Mouse (Mus musculus): ENCODE data around the gene Acss2.
A peak's percentile ranks its signal among the peaks of the same experiment; 100 is the strongest.

Gene Acss2

GRCm38 (mm10) chr2:155517455-155518423 is at the start of gene Acss2, which contains the start of gene Ggt7:
Gene Acss2 (plus strand): TSS chr2:155517948.
Gene Ggt7 (minus strand): TSS chr2:155518237.
- peak; percentile 93 to 94 for DNase-seq (ENCODE audit: low spot score in 2 of 2)

- peak in 1 of 2 experiments; percentile 19 for DNase-seq (ENCODE audit: low spot score in 2 of 2)
These were observed 44.8 kb upstream of the Acss2 start for GRCm38 (mm10) chr2:155472671-155473569.

GRCm38 (mm10) chr2:155473570-155474088 is 44.1 kb upstream of the Acss2 start, which contains the start of gene Ncoa6:
Gene Ncoa6 (minus strand): TSS chr2:155473894.
- DNase-seq (ENCODE audit: low spot score in 2 of 2) = peak; percentile 46 to 56

GRCm38 (mm10) chr2:155482021-155482420 is 35.7 kb upstream of the Acss2 start:
- peak; percentile 34 to 62 for DNase-seq (ENCODE audit: low spot score in 2 of 2)

- DNase-seq (ENCODE audit: low spot score in 2 of 2) = no peak
These were observed 26.8 kb upstream of the Acss2 start for GRCm38 (mm10) chr2:155490998-155491397.

GRCm38 (mm10) chr2:155502596-155502995 is 15.2 kb upstream of the Acss2 start:
- no peak for DNase-seq (ENCODE audit: low spot score in 2 of 2)

GRCm38 (mm10) chr2:155504440-155505355 is 13.1 kb upstream of the Acss2 start:
- no peak for DNase-seq (ENCODE audit: low spot score in 2 of 2)

- no peak for DNase-seq (ENCODE audit: low spot score in 2 of 2)
These were observed 11.9 kb upstream of the Acss2 start for GRCm38 (mm10) chr2:155505811-155506210.

GRCm38 (mm10) chr2:155507721-155508470 is 9.9 kb upstream of the Acss2 start:
- no peak for DNase-seq (ENCODE audit: low spot score in 2 of 2)

GRCm38 (mm10) chr2:155512479-155512878 is 5.3 kb upstream of the Acss2 start:
- peak in 1 of 2 experiments; percentile 47 for DNase-seq (ENCODE audit: low spot score in 2 of 2)

GRCm38 (mm10) chr2:155513543-155513942 is 4.2 kb upstream of the Acss2 start:
- DNase-seq (ENCODE audit: low spot score in 2 of 2) = no peak

GRCm38 (mm10) chr2:155514666-155515065 is 3.1 kb upstream of the Acss2 start:
- peak; percentile 56 to 67 for DNase-seq (ENCODE audit: low spot score in 2 of 2)

GRCm38 (mm10) chr2:155515941-155516340 is 1.8 kb upstream of the Acss2 start:
- DNase-seq (ENCODE audit: low spot score in 2 of 2) = peak in 1 of 2 experiments; percentile 53

- no peak for DNase-seq (ENCODE audit: low spot score in 2 of 2)
These were observed 953 bp downstream of the Acss2 start for GRCm38 (mm10) chr2:155518531-155519270.

- no peak for DNase-seq (ENCODE audit: low spot score in 2 of 2)
These were observed 6.0 kb downstream of the Acss2 start for GRCm38 (mm10) chr2:155523706-155524105.

- DNase-seq (ENCODE audit: low spot score in 2 of 2) = no peak
These were observed 6.6 kb downstream of the Acss2 start for GRCm38 (mm10) chr2:155524378-155524777.

- no peak for DNase-seq (ENCODE audit: low spot score in 2 of 2)
These were observed 9.6 kb downstream of the Acss2 start for GRCm38 (mm10) chr2:155527367-155527766.

GRCm38 (mm10) chr2:155536292-155536691 is 18.5 kb downstream of the Acss2 start:
- no peak for DNase-seq (ENCODE audit: low spot score in 2 of 2)

GRCm38 (mm10) chr2:155537761-155538462 is 20.2 kb downstream of the Acss2 start:
- DNase-seq (ENCODE audit: low spot score in 2 of 2) = no peak

Data from spleen, postnatal 14 days (tissue).